Comparison of ENCODE assay signal across 34 mouse cellular contexts in genomic region chr10:95665426-95665990, GRCm38 (mm10). TPM values are rescaled to one million over a fixed set of nuclear protein-coding genes. Genes with fewer than 3 reads are reported as not detected.
DNase-seq lines count a peak whose midpoint lies in the region; ATAC-seq lines count a peak whose summit lies in the region.
"Had no signal": no experiment of that assay in that cellular context is flagged by ENCODE, and none has a peak within 500 bp of the region (broad histone marks: within the 10 kb centered on the region; RNA-seq: fewer than 3 reads in every experiment).

No protein-coding gene starts in this region.

- no peak overlapping the region for H3K27ac ChIP-seq in kidney, embryonic 16.5 days (ENCODE audit: low read length)
- H3K27ac ChIP-seq: embryonic facial prominence, embryonic 13.5 days; forebrain, embryonic 12.5 days; heart, embryonic 13.5 days; hindbrain, postnatal 0 days; limb, embryonic 10.5 days; liver, embryonic 15.5 days; lung, embryonic 15.5 days; midbrain, embryonic 12.5 days had no signal

- no peak overlapping the region for H3K4me3 ChIP-seq in kidney, embryonic 16.5 days (ENCODE audit: low read length)
- H3K4me3 ChIP-seq: embryonic facial prominence, embryonic 13.5 days; erythroblast, embryonic 14.5 days; forebrain, embryonic 12.5 days; heart, embryonic 13.5 days; limb, embryonic 10.5 days; liver, embryonic 15.5 days; lung, embryonic 15.5 days; midbrain, embryonic 12.5 days had no signal

- no peak overlapping the region for H3K9ac ChIP-seq in kidney, embryonic 16.5 days (replicated peaks; ENCODE audit: low read length)
- H3K9ac ChIP-seq: embryonic facial prominence, embryonic 13.5 days; forebrain, embryonic 12.5 days; heart, embryonic 13.5 days; liver, embryonic 15.5 days; lung, embryonic 15.5 days; midbrain, embryonic 12.5 days had no signal

- H3K4me2 ChIP-seq in kidney, embryonic 16.5 days (replicated peaks; ENCODE audit: low read depth, low read length): no peak overlapping the region
- H3K4me2 ChIP-seq: embryonic facial prominence, embryonic 13.5 days; forebrain, embryonic 12.5 days; heart, embryonic 13.5 days; liver, embryonic 15.5 days; lung, embryonic 15.5 days; midbrain, embryonic 12.5 days had no signal

- H3K36me3 ChIP-seq in kidney, embryonic 16.5 days (ENCODE audit: insufficient read depth, low read length): no peaks in the 10 kb centered on the region
- H3K36me3 ChIP-seq: embryonic facial prominence, embryonic 13.5 days; forebrain, embryonic 12.5 days; heart, embryonic 13.5 days; limb, embryonic 10.5 days; liver, embryonic 15.5 days; lung, embryonic 15.5 days; midbrain, embryonic 12.5 days had no signal

- DNase-seq in kidney, adult 18-20 months: no peak
- DNase-seq in embryo, embryonic 9.5 days (ENCODE audit: extremely low spot score): peak; percentile 39
- no peak for DNase-seq in layer of hippocampus, postnatal 25 days (ENCODE audit: extremely low spot score in 1 of 2, low spot score in 1 of 2)
- DNase-seq: adrenal gland, postnatal 25 days; cerebellum, adult 8-10 months; heart, postnatal 14 days; kidney, postnatal 10 days; liver; lung, postnatal 36 days; right cerebral cortex, postnatal 25 days; thymus, postnatal 14 days had no signal

- no peaks in the 10 kb centered on the region for H3K4me1 ChIP-seq in kidney, embryonic 16.5 days (ENCODE audit: insufficient read depth, low read length)
- H3K4me1 ChIP-seq: embryonic facial prominence, embryonic 13.5 days; lung, embryonic 15.5 days had no signal

- ATAC-seq in kidney, embryonic 16.5 days (ENCODE audit: low FRiP score, low TSS enrichment): peak; percentile 51; the same call in 1 of the 2 replicates
- 0 out of 2 replicates have a peak, but pooled peaks have one; percentile 26 for ATAC-seq in megakaryocyte-erythroid progenitor cell, adult 5-6 weeks (replicated peaks; ENCODE audit: low FRiP score, low TSS enrichment, poor library complexity, severe bottlenecking)
- no peak for ATAC-seq in inflammation-experienced regulatory T-cells, adult 6 months
- ATAC-seq in megakaryocyte progenitor cell, adult 5-6 weeks (replicated peaks; ENCODE audit: poor library complexity): no peak
- ATAC-seq: activated CD4-positive, CD25-positive, alpha-beta regulatory T cell, adult 4 months; hindbrain, postnatal 0 days had no signal

- no peaks in the 10 kb centered on the region for H3K9me3 ChIP-seq in kidney, embryonic 16.5 days (ENCODE audit: low read length)
- H3K9me3 ChIP-seq: embryonic facial prominence, embryonic 13.5 days; forebrain, embryonic 12.5 days; heart, embryonic 13.5 days; limb, embryonic 10.5 days; liver, embryonic 15.5 days; lung, embryonic 15.5 days; midbrain, embryonic 12.5 days had no signal

- H3K27me3 ChIP-seq in kidney, embryonic 16.5 days (ENCODE audit: insufficient read depth, low read length): no peaks in the 10 kb centered on the region
- H3K27me3 ChIP-seq: embryonic facial prominence, embryonic 13.5 days; forebrain, embryonic 12.5 days; heart, embryonic 13.5 days; lung, embryonic 15.5 days; midbrain, embryonic 12.5 days had no signal

- 26% methylated on average over 11 of the region's 11 CpGs for WGBS in kidney, embryonic 16.5 days

RNA-seq across cellular contexts. Expression of gene Anapc15-ps, which starts 7.7 kb away (rescaled TPM):
- polyA plus RNA-seq in kidney, embryonic 16.5 days (2015; fragmentation: Nextera tagmentation; extraction: Ambion mirVana): 1.8 TPM in 1 of 2 replicates, not detected in the other
- total RNA-seq in megakaryocyte-erythroid progenitor cell, adult 5-6 weeks (2014; fragmentation: Nextera tagmentation): not detected in 2 replicates
- 0.56 and 1.1 TPM in 2 replicates for total RNA-seq in megakaryocyte-erythroid progenitor cell, adult 5-6 weeks (2017)
- not detected for total RNA-seq in layer of hippocampus, postnatal 25 days (2021)
- not detected for polyA plus RNA-seq in inflammation-experienced regulatory T-cells, adult 6 months (2017; shearing (Covaris generic))
- total RNA-seq in megakaryocyte progenitor cell, adult 5-6 weeks (2015): 0.46 TPM in 1 of 2 replicates, not detected in the other
- total RNA-seq in megakaryocyte progenitor cell, adult 5-6 weeks (2017): 0.75 and 1.7 TPM in 2 replicates
- total RNA-seq: adrenal gland, postnatal 25 days; heart, postnatal 14 days; hindbrain, postnatal 0 days; layer of hippocampus, postnatal 10 days; left cerebral cortex, adult 8-10 months; MEL; monocyte, adult 5-6 weeks; neutrophil, adult 5-6 weeks had no signal
- polyA plus RNA-seq: activated CD4-positive, CD25-positive, alpha-beta regulatory T cell, adult 4 months; embryonic facial prominence, embryonic 13.5 days; erythroblast, embryonic 14.5 days; forebrain, embryonic 12.5 days; gonadal fat pad, adult 2 months; heart, embryonic 13.5 days; hindbrain, embryonic 11.5 days; hindbrain, postnatal 0 days; intestine, postnatal 0 days; limb, embryonic 10.5 days; liver, embryonic 15.5 days; midbrain, embryonic 12.5 days; spleen, adult 2 months had no signal

Comparison
In these comparisons a context has a peak if more than half of its experiments do, and no peak if none do; other contexts are left out.
1. ATAC-seq: peak in kidney, embryonic 16.5 days (single experiment) and megakaryocyte-erythroid progenitor cell, adult 5-6 weeks (single experiment); none in inflammation-experienced regulatory T-cells, adult 6 months (single experiment) and megakaryocyte progenitor cell, adult 5-6 weeks (single experiment).